Mouse (Mus musculus) thymus, adult 2 months (tissue): ENCODE data around the gene Gm8265. TPM values are rescaled to one million over a fixed set of nuclear protein-coding genes. Genes with fewer than 3 reads are reported as not detected.
"Not testable (repeated sequence)": the region's sequence is repeated elsewhere in the genome, so short reads cannot be mapped to it uniquely, and the experiment has no call there.

Experiments used
- DNase-seq: peaks from one replicate; pipeline ENCODE4 v3.0.0; 2021
- H3K27ac ChIP-seq: fragments of 200-500 bp; 2 replicates; pipeline ENCODE4 v1.5.1; 2012; ENCODE audit warnings: low read length, control low read depth; ENCODE audit not compliant: control insufficient read depth, insufficient read depth
- H3K27me3 ChIP-seq: fragments of 200-500 bp; 2 replicates; pipeline ENCODE4 v1.6.1; 2012; ENCODE audit warnings: mild to moderate bottlenecking, low read length, moderate library complexity, mixed read lengths; ENCODE audit not compliant: control insufficient read depth, insufficient read depth
- H3K36me3 ChIP-seq: fragments of 200-500 bp; 2 replicates; pipeline ENCODE4 v1.6.1; 2012; ENCODE audit warnings: mild to moderate bottlenecking, low read length, moderate library complexity; ENCODE audit not compliant: control insufficient read depth, insufficient read depth
- H3K4me1 ChIP-seq: fragments of 200-500 bp; replicated peaks from 2 replicates; pipeline ENCODE4 v1.6.1; 2012; ENCODE audit warnings: low read length; ENCODE audit not compliant: control insufficient read depth, insufficient read depth
- H3K4me3 ChIP-seq: fragments of 200-500 bp; 2 replicates; pipeline ENCODE4 v1.5.1; 2012; ENCODE audit warnings: mild to moderate bottlenecking, low read length, control low read depth, moderate library complexity; ENCODE audit not compliant: control insufficient read depth, insufficient read depth
- WGBS: fragments of 180-500 bp; shearing (Covaris S2); methylation state at CpG from one replicate; pipeline ENCODE4 v1.1.7; 2018; 5-methylcytosine and 5-hydroxymethylcytosine counted together
- polyA plus RNA-seq: library from polyadenylated mRNA; depleted of rRNA; stranded (reverse); fragments of >200 nt; gene quantifications from 2 replicates; pipeline ENCODE4 v1.2.3, GENCODE M21; 2012; rRNA removed

Gene Gm8265
- polyA plus RNA-seq: not detected in 2 replicates

DNA sequence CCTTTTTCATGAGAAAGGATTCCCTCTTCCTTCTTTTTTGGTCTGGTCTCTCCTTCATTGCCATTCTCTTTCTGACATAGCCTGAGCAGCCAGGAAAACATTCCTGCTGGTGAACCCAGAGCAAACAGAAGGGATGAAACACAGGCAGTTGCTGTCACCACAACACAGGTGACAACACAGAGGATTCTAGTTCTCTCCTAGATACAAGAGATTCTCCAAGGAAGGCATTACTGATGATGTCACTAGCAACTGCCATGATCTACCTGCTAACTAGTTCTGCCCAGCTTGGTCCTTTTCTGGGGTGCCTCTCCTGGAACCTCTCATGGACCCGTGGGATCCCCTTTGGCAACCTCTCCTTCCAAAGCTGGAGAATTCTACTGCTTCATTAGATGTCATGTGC, at the start of gene Gm8265:
Gene Gm8265, minus strand, starts transcription at position 101 of the 400 bp plus-strand sequence.
- H3K27ac ChIP-seq, H3K36me3 ChIP-seq, H3K4me1 ChIP-seq, H3K27me3 ChIP-seq, H3K4me3 ChIP-seq, DNase-seq: not testable (repeated sequence)
- no CpG with 5 or more reads among the region's 1 CpGs for WGBS

Other genes starting within 250 kb of the Gm8265 start
- not detected in 2 replicates for gene Gm3500, start 244.0 kb downstream of the Gm8265 start, polyA plus RNA-seq
- 0.09 and 0.20 TPM in 2 replicates for gene Gm3194, start 177.6 kb downstream of the Gm8265 start, polyA plus RNA-seq
- not detected in 2 replicates for gene Gm8246, start 155.2 kb downstream of the Gm8265 start, polyA plus RNA-seq
- not detected in 2 replicates for gene Gm3187, start 148.8 kb downstream of the Gm8265 start, polyA plus RNA-seq
- 0.14 and 0.24 TPM in 2 replicates for gene Gm3488, start 131.4 kb downstream of the Gm8265 start, polyA plus RNA-seq
- gene Gm3532, start 94.5 kb downstream of the Gm8265 start, polyA plus RNA-seq: not detected in 2 replicates
- not detected in 2 replicates for gene Gm9603, start 54.4 kb upstream of the Gm8265 start, polyA plus RNA-seq
- gene Gm3373, start 108.5 kb upstream of the Gm8265 start, polyA plus RNA-seq: 0.14 and 1.1 TPM in 2 replicates
- 0.20 and 0.28 TPM in 2 replicates for gene Gm3383, start 175.0 kb upstream of the Gm8265 start, polyA plus RNA-seq
- not detected in 2 replicates for gene Gm3424, start 197.3 kb upstream of the Gm8265 start, polyA plus RNA-seq
- gene Gm8237, start 247.4 kb upstream of the Gm8265 start, polyA plus RNA-seq: not detected in 2 replicates